Mouse (Mus musculus): ENCODE measurements around the gene Ewsr1. TPM values are rescaled to one million over a fixed set of nuclear protein-coding genes. Genes with fewer than 3 reads are reported as not detected.

Ewsr1 gene
- 231 and 235 TPM in 2 replicates for polyA plus RNA-seq (2015; fragmentation: Nextera tagmentation; extraction: Ambion mirVana)

DNA sequence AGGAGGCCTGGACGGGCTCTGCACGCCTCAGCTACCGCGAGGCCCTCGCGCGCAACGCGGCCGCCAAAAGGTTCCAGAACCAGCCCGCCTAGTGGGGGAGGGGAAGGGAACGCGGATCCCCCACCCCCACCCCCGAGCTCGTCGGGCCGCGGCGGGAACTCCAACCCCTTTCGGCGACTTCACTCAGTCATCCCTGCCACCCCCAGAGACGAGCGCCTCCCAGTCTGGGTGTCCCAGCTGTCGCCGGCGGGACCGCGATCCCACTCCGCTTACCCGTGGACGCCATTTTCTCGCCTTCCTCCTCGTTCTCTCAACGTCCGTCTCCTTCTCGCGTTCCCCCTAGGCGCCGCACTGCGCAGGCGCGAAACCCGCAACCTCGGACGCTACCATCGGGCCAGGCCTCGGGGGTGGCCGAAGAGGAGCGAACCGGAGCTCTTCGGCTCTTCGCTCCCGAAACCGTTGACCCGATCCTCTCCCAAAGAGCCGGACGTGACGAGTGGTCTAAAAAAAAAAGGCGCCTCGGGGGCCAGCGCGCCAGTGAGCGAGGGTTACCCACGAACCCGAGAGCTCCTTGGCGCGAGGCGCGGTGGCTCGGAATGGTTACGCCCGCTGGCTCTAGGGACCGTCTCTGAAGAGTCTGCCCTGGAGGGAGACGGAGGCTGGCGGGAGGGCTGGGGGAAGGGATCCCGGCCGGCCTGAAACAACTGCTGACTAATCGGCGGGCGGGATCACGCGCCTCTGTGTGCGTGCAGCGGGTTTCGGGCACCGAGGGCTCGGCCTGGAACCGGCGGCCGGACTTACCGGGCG lies at the start of gene Ewsr1, which contains the start of gene Rhbdd3:
TSS of gene Ewsr1 (minus strand) at position 531 of the 807 bp plus-strand sequence.
TSS of gene Rhbdd3 (plus strand) at position 191 of the 807 bp plus-strand sequence.
- TF ChIP-seq CTCF (IDR thresholded peaks at IDR 0.05; ENCODE audit: low read depth) (no peak), EP300 (optimal IDR thresholded peaks at IDR 0.05) (peak; percentile 71)
- H3K4me2 ChIP-seq (replicated peaks; ENCODE audit: low read depth): peak within 1 kb of the TSS; percentile 80
- 1% methylated on average over 91 of the region's 92 CpGs for WGBS

GRCm38 (mm10) chr11:5145600-5145999 lies 46.5 kb upstream of the Ewsr1 start:
- H3K4me2 ChIP-seq (replicated peaks; ENCODE audit: low read depth): no peak overlapping the region
- no peak overlapping the region for H3K4me3 ChIP-seq (ENCODE audit: low read depth, low read length)
- 76% methylated on average over 3 of the region's 3 CpGs for WGBS
- no peaks in the 10 kb centered on the region for H3K36me3 ChIP-seq (ENCODE audit: control insufficient read depth, insufficient read depth, low read length)
- no peak for DNase-seq (ENCODE audit: low spot score)
- no peak overlapping the region for H3K9ac ChIP-seq (ENCODE audit: low read length)
- no peaks in the 10 kb centered on the region for H3K9me3 ChIP-seq (ENCODE audit: control insufficient read depth, low read length)
- no peaks in the 10 kb centered on the region for H3K27me3 ChIP-seq (ENCODE audit: control insufficient read depth, insufficient read depth, low read length)
- no peak for ATAC-seq (ENCODE audit: low FRiP score, low TSS enrichment)
- TF ChIP-seq EP300 (optimal IDR thresholded peaks at IDR 0.05) (no peak), CTCF (IDR thresholded peaks at IDR 0.05; ENCODE audit: low read depth) (no peak)
- H3K27ac ChIP-seq (replicated peaks): no peak overlapping the region
- peaks cover 9% of the 10 kb centered on the region for H3K4me1 ChIP-seq (replicated peaks; ENCODE audit: control insufficient read depth, insufficient read depth)

More for the DNA sequence above, at the start of gene Ewsr1, which contains the start of gene Rhbdd3:
- ATAC-seq (ENCODE audit: low FRiP score, low TSS enrichment) (peak; percentile 91), DNase-seq (ENCODE audit: low spot score) (peak; percentile 96)
- Histone ChIP-seq H3K4me3 (ENCODE audit: low read depth, low read length) (peak within 1 kb of the TSS; percentile 99), H3K9ac (ENCODE audit: low read length) (peak within 1 kb of the TSS; percentile 98), H3K27me3 (ENCODE audit: control insufficient read depth, insufficient read depth, low read length) (no peaks in the 10 kb centered on the region), H3K4me1 (replicated peaks; ENCODE audit: control insufficient read depth, insufficient read depth) (no peaks in the 10 kb centered on the region; the same call in 1 of the 2 replicates), H3K36me3 (ENCODE audit: control insufficient read depth, insufficient read depth, low read length) (no peaks in the 10 kb centered on the region), H3K9me3 (ENCODE audit: control insufficient read depth, low read length) (no peaks in the 10 kb centered on the region), H3K27ac (replicated peaks) (peak within 1 kb of the TSS; percentile 97)

- Histone ChIP-seq H3K9me3 (ENCODE audit: control insufficient read depth, low read length) (no peaks in the 10 kb centered on the region), H3K4me2 (replicated peaks; ENCODE audit: low read depth) (no peak overlapping the region), H3K4me1 (replicated peaks; ENCODE audit: control insufficient read depth, insufficient read depth) (peaks cover 12% of the 10 kb centered on the region; the same call in 1 of the 2 replicates), H3K27ac (replicated peaks) (no peak overlapping the region), H3K4me3 (ENCODE audit: low read depth, low read length) (no peak overlapping the region), H3K27me3 (ENCODE audit: control insufficient read depth, insufficient read depth, low read length) (no peaks in the 10 kb centered on the region), H3K9ac (ENCODE audit: low read length) (no peak overlapping the region), H3K36me3 (ENCODE audit: control insufficient read depth, insufficient read depth, low read length) (no peaks in the 10 kb centered on the region)
- DNase-seq (ENCODE audit: low spot score) (no peak), ATAC-seq (ENCODE audit: low FRiP score, low TSS enrichment) (no peak)
- no peak for TF ChIP-seq EP300 (optimal IDR thresholded peaks at IDR 0.05)
- no peak for TF ChIP-seq CTCF (IDR thresholded peaks at IDR 0.05; ENCODE audit: low read depth)
- WGBS: 49% methylated on average over 2 of the region's 2 CpGs
Observed at GRCm38 (mm10) chr11:5141965-5142364, 42.9 kb upstream of the Ewsr1 start.

- H3K4me3 ChIP-seq (ENCODE audit: low read depth, low read length): no peak overlapping the region
- DNase-seq (ENCODE audit: low spot score) (no peak), ATAC-seq (ENCODE audit: low FRiP score, low TSS enrichment) (no peak)
- H3K4me1 ChIP-seq (replicated peaks; ENCODE audit: control insufficient read depth, insufficient read depth): peaks cover 12% of the 10 kb centered on the region; the same call in 1 of the 2 replicates
- H3K27me3 ChIP-seq (ENCODE audit: control insufficient read depth, insufficient read depth, low read length): no peaks in the 10 kb centered on the region
- WGBS: 63% methylated on average over 5 of the region's 5 CpGs
- no peaks in the 10 kb centered on the region for H3K9me3 ChIP-seq (ENCODE audit: control insufficient read depth, low read length)
- H3K4me2 ChIP-seq (replicated peaks; ENCODE audit: low read depth): no peak overlapping the region
- H3K9ac ChIP-seq (ENCODE audit: low read length): no peak overlapping the region
- no peaks in the 10 kb centered on the region for H3K36me3 ChIP-seq (ENCODE audit: control insufficient read depth, insufficient read depth, low read length)
- H3K27ac ChIP-seq (replicated peaks): peak overlapping the region; percentile 79
- TF ChIP-seq CTCF (IDR thresholded peaks at IDR 0.05; ENCODE audit: low read depth) (no peak), EP300 (optimal IDR thresholded peaks at IDR 0.05) (no peak)
Observed at GRCm38 (mm10) chr11:5141252-5141651, 42.2 kb upstream of the Ewsr1 start.

DNA sequence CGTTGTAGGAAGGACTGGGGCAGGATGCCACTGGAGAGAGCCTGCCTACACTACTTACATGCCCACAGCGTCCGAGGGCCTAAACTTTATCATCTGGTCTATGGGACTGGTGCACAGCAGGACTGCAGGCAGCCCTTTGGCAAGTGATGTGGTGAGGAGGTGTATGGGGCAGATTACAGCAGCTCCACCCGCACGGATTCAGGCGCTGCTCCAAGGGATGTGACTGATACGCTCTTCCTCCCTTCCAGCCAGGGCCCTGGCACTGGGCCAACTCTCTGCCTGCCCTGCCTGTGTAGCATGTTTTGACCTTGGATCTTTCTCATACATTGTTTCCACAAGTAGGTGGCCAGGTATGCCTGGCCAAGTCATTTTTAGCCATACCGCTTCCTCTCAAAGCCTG lies 41.6 kb upstream of the Ewsr1 start:
- Histone ChIP-seq H3K27me3 (ENCODE audit: control insufficient read depth, insufficient read depth, low read length) (no peaks in the 10 kb centered on the region), H3K4me1 (replicated peaks; ENCODE audit: control insufficient read depth, insufficient read depth) (peaks cover 12% of the 10 kb centered on the region; the same call in 1 of the 2 replicates), H3K27ac (replicated peaks) (peak overlapping the region; percentile 79), H3K4me3 (ENCODE audit: low read depth, low read length) (no peak overlapping the region), H3K36me3 (ENCODE audit: control insufficient read depth, insufficient read depth, low read length) (no peaks in the 10 kb centered on the region), H3K9ac (ENCODE audit: low read length) (peak overlapping the region; percentile 5; the same call in 1 of the 2 replicates), H3K9me3 (ENCODE audit: control insufficient read depth, low read length) (no peaks in the 10 kb centered on the region), H3K4me2 (replicated peaks; ENCODE audit: low read depth) (0 out of 2 replicates have a peak overlapping the region, but pooled peaks have one; percentile 20)
- ATAC-seq (ENCODE audit: low FRiP score, low TSS enrichment) (peak; percentile 44; the same call in 1 of the 2 replicates), DNase-seq (ENCODE audit: low spot score) (peak; percentile 81)
- WGBS: 24% methylated on average over 8 of the region's 8 CpGs
- TF ChIP-seq CTCF (IDR thresholded peaks at IDR 0.05; ENCODE audit: low read depth): no peak
- no peak for TF ChIP-seq EP300 (optimal IDR thresholded peaks at IDR 0.05)

Data from stomach, postnatal 0 days (tissue).